Mouse (Mus musculus): ENCODE results near the gene Ubr7. TPM values are rescaled to one million over a fixed set of nuclear protein-coding genes. Genes with fewer than 3 reads are reported as not detected.
A peak's percentile ranks its signal among the peaks of the same experiment; 100 is the strongest.

Gene Ubr7
- total and polyA plus RNA-seq, 2 experiments from 2014 or later: 26.2 to 47.2 TPM

DNA sequence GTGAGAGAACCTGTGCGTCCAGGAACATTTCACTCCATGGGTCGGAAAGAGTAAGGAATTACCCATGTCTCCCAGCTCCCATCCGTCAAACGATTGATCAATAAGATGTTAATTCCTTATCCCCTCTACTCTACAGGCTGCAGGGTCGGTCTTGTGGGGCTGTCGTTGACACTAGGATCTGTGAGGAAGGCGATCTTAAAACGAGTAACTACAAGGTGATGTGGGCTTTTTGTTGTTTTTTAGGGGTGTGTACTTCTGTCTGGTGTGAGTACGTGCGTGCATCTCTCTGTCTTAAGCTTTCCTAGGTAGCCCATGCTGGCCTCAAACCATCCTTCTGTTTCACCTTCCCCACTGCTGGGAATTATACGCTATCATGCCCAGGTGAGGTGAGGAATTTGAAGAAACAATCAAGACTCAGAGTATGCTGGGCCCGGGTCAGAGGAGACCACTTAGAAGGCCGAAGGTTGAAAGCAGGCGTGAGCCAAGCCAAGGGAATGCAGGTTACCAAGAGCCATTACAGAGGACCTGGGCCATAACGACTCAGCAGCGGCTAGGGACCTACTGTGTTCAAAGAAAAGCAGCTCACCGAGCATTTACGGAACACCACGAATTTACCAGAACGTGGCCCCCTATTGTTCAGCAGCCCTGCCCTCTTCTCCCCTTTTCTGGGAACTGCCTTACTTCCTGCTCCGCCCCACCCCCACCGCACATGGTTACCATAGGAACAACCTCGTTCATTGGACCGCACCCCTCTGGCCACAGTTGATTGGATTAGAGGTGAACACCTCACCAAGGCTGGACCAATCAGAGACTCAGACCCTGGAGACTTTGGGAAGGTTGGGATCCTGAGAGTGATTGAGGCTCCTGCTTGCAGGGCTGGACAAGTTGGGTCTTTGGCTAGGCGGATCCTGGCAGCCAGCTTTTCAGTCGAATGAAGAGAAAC, 27.6 kb upstream of the Ubr7 start:
- Histone ChIP-seq H3K4me1 (ENCODE audit: insufficient read depth, low read length) (peaks cover 5% of the 10 kb centered on the region), H3K36me3 (ENCODE audit: insufficient read depth, low read length) (no peaks in the 10 kb centered on the region), H3K4me3 (ENCODE audit: low read length) (peak overlapping the region; percentile 3; the same call in 1 of the 2 replicates), H3K9ac (replicated peaks; ENCODE audit: low read length) (no peak overlapping the region), H3K27me3 (ENCODE audit: insufficient read depth, low read length) (no peaks in the 10 kb centered on the region), H3K9me3 (ENCODE audit: low read length) (no peaks in the 10 kb centered on the region), H3K27ac (peak overlapping the region; percentile 71), H3K4me2 (ENCODE audit: low read depth, low read length) (peak overlapping the region; percentile 42)
- ATAC-seq: peak; percentile 96
- no peak for TF ChIP-seq CTCF (IDR thresholded peaks at IDR 0.05; ENCODE audit: low read depth)
- WGBS: 32% methylated on average over 26 of the region's 26 CpGs
- peak; percentile 93 for DNase-seq (ENCODE audit: low spot score)

- DNase-seq (ENCODE audit: low spot score): peak; percentile 36
- no peak overlapping the region for H3K9ac ChIP-seq (replicated peaks; ENCODE audit: low read length)
- peaks cover 5% of the 10 kb centered on the region for H3K4me1 ChIP-seq (ENCODE audit: insufficient read depth, low read length)
- H3K36me3 ChIP-seq (ENCODE audit: insufficient read depth, low read length): no peaks in the 10 kb centered on the region
- peak; percentile 48 for ATAC-seq
- H3K4me2 ChIP-seq (ENCODE audit: low read depth, low read length): peak overlapping the region; percentile 42
- peak overlapping the region; percentile 70 for H3K27ac ChIP-seq
- 0 out of 2 replicates have a peak overlapping the region, but pooled peaks have one; percentile 3 for H3K4me3 ChIP-seq (ENCODE audit: low read length)
- H3K9me3 ChIP-seq (ENCODE audit: low read length): no peaks in the 10 kb centered on the region
- WGBS: 32% methylated on average over 16 of the region's 16 CpGs
- TF ChIP-seq CTCF (IDR thresholded peaks at IDR 0.05; ENCODE audit: low read depth): no peak
- no peaks in the 10 kb centered on the region for H3K27me3 ChIP-seq (ENCODE audit: insufficient read depth, low read length)
These were observed 26.8 kb upstream of the Ubr7 start for GRCm38 (mm10) chr12:102730798-102731619.

DNA sequence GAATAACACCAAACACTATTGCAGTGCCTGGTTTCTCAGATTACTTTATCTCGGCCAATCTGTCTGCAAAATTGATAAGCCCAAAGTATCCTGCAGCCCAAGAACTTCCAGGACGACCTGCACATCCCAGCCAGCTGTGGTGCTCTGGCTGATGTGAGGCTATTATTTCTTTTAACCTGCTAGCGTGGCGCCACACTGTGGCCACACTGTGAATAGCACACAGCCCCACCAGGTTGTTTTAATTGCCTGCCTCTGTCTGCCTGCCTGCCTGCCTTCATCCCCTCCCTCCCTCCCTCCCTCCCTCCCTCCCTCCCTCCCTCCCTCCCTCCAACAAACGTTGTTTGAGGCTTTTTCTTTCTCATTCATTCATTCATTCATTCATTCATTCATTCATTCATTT, 24.4 kb upstream of the Ubr7 start:
- peaks cover 5% of the 10 kb centered on the region for H3K4me1 ChIP-seq (ENCODE audit: insufficient read depth, low read length)
- H3K9me3 ChIP-seq (ENCODE audit: low read length): no peaks in the 10 kb centered on the region
- no peak for ATAC-seq
- DNase-seq (ENCODE audit: low spot score): peak; percentile 70
- peak; percentile 75 for TF ChIP-seq CTCF (IDR thresholded peaks at IDR 0.05; ENCODE audit: low read depth)
- H3K4me2 ChIP-seq (ENCODE audit: low read depth, low read length): no peak overlapping the region
- H3K27me3 ChIP-seq (ENCODE audit: insufficient read depth, low read length): no peaks in the 10 kb centered on the region
- no peaks in the 10 kb centered on the region for H3K36me3 ChIP-seq (ENCODE audit: insufficient read depth, low read length)
- H3K4me3 ChIP-seq (ENCODE audit: low read length): no peak overlapping the region
- H3K9ac ChIP-seq (replicated peaks; ENCODE audit: low read length): no peak overlapping the region
- H3K27ac ChIP-seq: no peak overlapping the region
- WGBS: 16% methylated on average over 4 of the region's 5 CpGs

DNA sequence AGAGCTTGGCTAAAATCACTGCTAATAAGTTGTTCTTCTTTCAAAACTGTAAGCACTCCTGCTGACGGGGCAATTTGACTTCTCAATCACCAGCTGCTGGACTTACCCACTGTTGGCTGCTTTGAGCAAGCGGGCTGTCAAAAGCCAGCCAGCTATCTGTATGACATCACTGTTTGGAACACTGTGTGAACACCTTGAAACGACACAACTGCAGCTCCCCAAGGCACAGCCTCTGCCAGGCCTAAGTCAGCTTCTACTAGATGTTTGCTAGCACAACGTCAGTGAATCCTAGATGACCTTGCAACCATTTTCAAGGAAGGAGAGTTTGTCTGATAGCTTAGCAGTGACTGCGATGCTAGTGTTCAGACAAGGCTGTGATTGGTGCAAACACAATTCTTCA, 18.7 kb upstream of the Ubr7 start:
- DNase-seq (ENCODE audit: low spot score) (no peak), ATAC-seq (no peak)
- WGBS: 72% methylated on average over 5 of the region's 5 CpGs
- H3K36me3 ChIP-seq (ENCODE audit: insufficient read depth, low read length): no peaks in the 10 kb centered on the region
- H3K4me1 ChIP-seq (ENCODE audit: insufficient read depth, low read length): no peaks in the 10 kb centered on the region
- no peaks in the 10 kb centered on the region for H3K9me3 ChIP-seq (ENCODE audit: low read length)
- no peak overlapping the region for H3K9ac ChIP-seq (replicated peaks; ENCODE audit: low read length)
- H3K4me3 ChIP-seq (ENCODE audit: low read length): no peak overlapping the region
- H3K27me3 ChIP-seq (ENCODE audit: insufficient read depth, low read length): no peaks in the 10 kb centered on the region
- TF ChIP-seq CTCF (IDR thresholded peaks at IDR 0.05; ENCODE audit: low read depth): no peak
- H3K4me2 ChIP-seq (ENCODE audit: low read depth, low read length): no peak overlapping the region
- no peak overlapping the region for H3K27ac ChIP-seq

DNA sequence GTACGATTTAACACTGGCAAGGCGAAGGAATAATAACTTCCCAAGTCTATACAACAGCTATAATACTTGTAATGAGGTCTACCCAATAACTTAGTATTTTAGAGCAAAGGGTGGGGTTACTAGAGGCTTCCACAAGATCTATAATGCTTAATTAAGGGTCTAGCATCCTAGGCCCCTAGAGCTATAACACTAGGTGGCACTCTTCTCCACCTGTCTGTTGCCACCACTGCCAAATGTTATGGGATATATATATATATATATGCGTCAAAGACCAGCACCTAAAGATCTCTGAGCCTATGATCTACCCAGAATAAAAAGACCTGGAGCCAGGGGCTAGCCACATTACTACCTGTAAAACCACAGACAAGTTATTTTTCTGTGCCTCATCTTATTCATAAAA, 17.5 kb upstream of the Ubr7 start:
- peak; percentile 58 for TF ChIP-seq CTCF (IDR thresholded peaks at IDR 0.05; ENCODE audit: low read depth)
- H3K4me3 ChIP-seq (ENCODE audit: low read length): no peak overlapping the region
- no peaks in the 10 kb centered on the region for H3K36me3 ChIP-seq (ENCODE audit: insufficient read depth, low read length)
- H3K9me3 ChIP-seq (ENCODE audit: low read length): no peaks in the 10 kb centered on the region
- ATAC-seq: no peak
- WGBS: 66% methylated on average over 3 of the region's 3 CpGs
- H3K27me3 ChIP-seq (ENCODE audit: insufficient read depth, low read length): no peaks in the 10 kb centered on the region
- 0 out of 2 replicates have a peak, but pooled peaks cover 6% of the 10 kb centered on the region for H3K4me1 ChIP-seq (ENCODE audit: insufficient read depth, low read length)
- DNase-seq (ENCODE audit: low spot score): peak; percentile 42
- no peak overlapping the region for H3K9ac ChIP-seq (replicated peaks; ENCODE audit: low read length)
- H3K27ac ChIP-seq: no peak overlapping the region
- H3K4me2 ChIP-seq (ENCODE audit: low read depth, low read length): no peak overlapping the region

DNA sequence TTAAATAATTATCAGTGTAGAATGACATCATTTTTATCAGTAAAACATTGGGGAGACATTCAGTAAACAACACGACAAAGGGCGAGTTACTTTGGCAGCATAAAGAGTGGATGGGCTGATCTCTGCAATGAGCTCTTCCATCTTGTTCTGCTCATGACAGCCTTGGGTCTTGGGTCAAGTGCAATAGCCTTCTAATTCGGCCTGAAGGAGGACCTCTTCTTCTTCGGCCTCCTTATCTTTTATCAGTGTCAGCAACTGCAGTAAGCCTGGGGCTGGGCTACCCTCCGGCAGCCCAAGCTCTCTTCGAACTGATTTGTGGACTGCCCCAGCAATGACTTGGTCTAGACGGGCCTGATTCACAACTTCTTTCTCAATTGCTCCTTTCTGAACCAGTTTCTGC, 15.7 kb upstream of the Ubr7 start:
- WGBS: 85% methylated on average over 7 of the region's 7 CpGs
- TF ChIP-seq CTCF (IDR thresholded peaks at IDR 0.05; ENCODE audit: low read depth): no peak
- no peaks in the 10 kb centered on the region for H3K9me3 ChIP-seq (ENCODE audit: low read length)
- H3K27ac ChIP-seq: no peak overlapping the region
- no peak for DNase-seq (ENCODE audit: low spot score)
- no peak for ATAC-seq
- no peaks in the 10 kb centered on the region for H3K27me3 ChIP-seq (ENCODE audit: insufficient read depth, low read length)
- H3K4me2 ChIP-seq (ENCODE audit: low read depth, low read length): peak overlapping the region; percentile 77
- H3K9ac ChIP-seq (replicated peaks; ENCODE audit: low read length): peak overlapping the region; percentile 93; the same call in 1 of the 2 replicates
- 0 out of 2 replicates have a peak, but pooled peaks cover 6% of the 10 kb centered on the region for H3K4me1 ChIP-seq (ENCODE audit: insufficient read depth, low read length)
- H3K36me3 ChIP-seq (ENCODE audit: insufficient read depth, low read length): no peaks in the 10 kb centered on the region
- no peak overlapping the region for H3K4me3 ChIP-seq (ENCODE audit: low read length)
